Mouse (Mus musculus) liver, embryonic 16.5 days (tissue): ENCODE results near the gene Calm3. TPM values are rescaled to one million over a fixed set of nuclear protein-coding genes. Genes with fewer than 3 reads are reported as not detected.

ENCODE experiments used
- ATAC-seq: fragments of 200-750 bp; cut with Nextera tagmentation; 2 replicates; pipeline ENCODE4 v1.8.0; 2017; ENCODE audit warnings: low read depth, mild to moderate bottlenecking, moderate number of reproducible peaks, moderate library complexity
- H3K27ac ChIP-seq: fragments of 300-500 bp; sonication (generic); 2 replicates; pipeline ENCODE4 v1.5.1; 2014; ENCODE audit warnings: mild to moderate bottlenecking, low read length
- H3K27me3 ChIP-seq: fragments of 300-500 bp; sonication (generic); 2 replicates; pipeline ENCODE4 v1.6.1; 2014; ENCODE audit warnings: low read depth, low read length, mixed read lengths; ENCODE audit not compliant: control insufficient read depth, insufficient read depth
- H3K36me3 ChIP-seq: fragments of 300-500 bp; sonication (generic); 2 replicates; pipeline ENCODE4 v1.6.1; 2014; ENCODE audit warnings: mild to moderate bottlenecking; ENCODE audit not compliant: control insufficient read depth, insufficient read depth
- H3K4me1 ChIP-seq: fragments of 300-500 bp; sonication (generic); 2 replicates; pipeline ENCODE4 v1.6.1; 2014; ENCODE audit warnings: low read depth, low read length, mixed read lengths; ENCODE audit not compliant: control insufficient read depth
- H3K4me2 ChIP-seq: fragments of 300-500 bp; sonication (generic); 2 replicates; pipeline ENCODE4 v1.6.1; 2014; ENCODE audit warnings: low read depth, low read length, mixed read lengths
- H3K4me3 ChIP-seq: fragments of 300-500 bp; sonication (generic); 2 replicates; pipeline ENCODE4 v1.5.1; 2014; ENCODE audit warnings: low read depth, mild to moderate bottlenecking, low read length
- H3K9ac ChIP-seq: fragments of 300-500 bp; sonication (generic); 2 replicates; pipeline ENCODE4 v1.6.1; 2014; ENCODE audit warnings: low read depth, low read length
- H3K9me3 ChIP-seq: fragments of 300-500 bp; sonication (generic); replicated peaks from 2 replicates; pipeline ENCODE4 v1.6.1; 2016; ENCODE audit warnings: low read length; ENCODE audit not compliant: control insufficient read depth
- WGBS: fragments of 180-500 bp; shearing (Covaris S2); extraction: QIAGEN DNeasy Blood & Tissue Kit; methylation state at CpG from one replicate; pipeline ENCODE4 v1.1.7; 2014; ENCODE audit not compliant: insufficient replicate concordance; 5-methylcytosine and 5-hydroxymethylcytosine counted together
- polyA plus RNA-seq: library from polyadenylated mRNA; unstranded; fragments of >200 nt; fragmentation: Nextera tagmentation; extraction: Ambion mirVana; gene quantifications from 2 replicates; pipeline ENCODE4 v1.2.1, GENCODE M21; 2015

Calm3 gene
- polyA plus RNA-seq, 1 experiment from 2014 or later, result 86.6 TPM

DNA sequence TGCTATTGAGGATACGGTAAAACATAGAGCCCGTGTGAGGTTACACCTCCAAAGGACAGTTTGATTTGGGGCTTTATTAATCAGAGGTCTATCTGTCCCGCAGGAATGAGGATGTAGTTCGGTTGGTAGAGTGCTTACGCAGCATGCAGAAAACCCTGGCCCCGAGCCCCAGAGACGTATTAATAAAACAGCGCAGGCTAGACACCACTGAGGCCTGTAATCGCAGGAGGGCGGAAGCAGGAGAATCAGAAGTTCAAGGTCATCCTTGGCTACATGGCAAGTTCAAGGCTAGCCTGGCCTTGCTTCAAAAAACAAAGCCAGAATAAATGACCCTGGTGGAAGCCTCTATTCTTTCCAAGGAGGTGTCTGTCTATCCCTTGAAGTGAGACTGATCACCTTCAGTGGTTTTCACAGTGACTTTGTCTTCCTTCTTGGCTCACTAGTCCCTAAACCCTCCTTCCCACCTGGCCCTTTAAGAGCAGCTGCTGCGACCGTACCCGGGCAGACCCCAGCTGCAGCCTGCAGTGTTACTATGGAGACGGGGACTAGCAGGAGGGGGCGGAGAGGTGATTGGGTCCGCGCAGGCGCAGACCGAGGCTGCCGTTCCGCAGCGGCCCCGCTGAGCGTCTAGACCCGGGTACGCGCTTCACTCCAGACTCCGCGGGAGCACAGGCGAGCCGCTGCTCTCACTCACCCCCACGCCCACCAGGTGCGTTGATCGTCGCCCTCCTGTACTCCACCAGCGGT lies 20.3 kb upstream of the Calm3 start, which contains the start of gene Pnmal2:
Gene Pnmal2 (plus strand): TSS at position 622 of the 747 bp plus-strand sequence.
- no peak within 1 kb of the TSS for H3K27ac ChIP-seq
- H3K9me3 ChIP-seq, result no peaks in the 10 kb centered on the region
- 18% methylated on average over 36 of the region's 36 CpGs for WGBS
- peaks cover 58% of the 10 kb centered on the region for H3K27me3 ChIP-seq
- peak within 1 kb of the TSS; percentile 48 for H3K4me3 ChIP-seq
- H3K4me1 ChIP-seq, result no peaks in the 10 kb centered on the region
- ATAC-seq, result peak; percentile 58; the same call in 1 of the 2 replicates
- H3K36me3 ChIP-seq, result no peaks in the 10 kb centered on the region
- peak within 1 kb of the TSS; percentile 35; the same call in 1 of the 2 replicates for H3K9ac ChIP-seq
- H3K4me2 ChIP-seq, result peak within 1 kb of the TSS; percentile 58

GRCm38 (mm10) chr7:16942861-16943260 lies 18.9 kb upstream of the Calm3 start:
- no peak overlapping the region for H3K4me2 ChIP-seq
- WGBS, result 32% methylated on average over 4 of the region's 4 CpGs
- no peak overlapping the region for H3K27ac ChIP-seq
- H3K4me3 ChIP-seq, result no peak overlapping the region
- H3K9me3 ChIP-seq, result no peaks in the 10 kb centered on the region
- H3K27me3 ChIP-seq, result peaks cover 46% of the 10 kb centered on the region
- ATAC-seq, result no peak
- no peak overlapping the region for H3K9ac ChIP-seq
- H3K36me3 ChIP-seq, result no peaks in the 10 kb centered on the region
- H3K4me1 ChIP-seq, result no peaks in the 10 kb centered on the region

- H3K4me1 ChIP-seq, result no peaks in the 10 kb centered on the region
- no peak for ATAC-seq
- H3K9me3 ChIP-seq, result no peaks in the 10 kb centered on the region
- H3K4me2 ChIP-seq, result no peak overlapping the region
- no peak overlapping the region for H3K4me3 ChIP-seq
- 45% methylated on average over 7 of the region's 7 CpGs for WGBS
- no peaks in the 10 kb centered on the region for H3K36me3 ChIP-seq
- peaks cover 20% of the 10 kb centered on the region for H3K27me3 ChIP-seq
- H3K9ac ChIP-seq, result no peak overlapping the region
- no peak overlapping the region for H3K27ac ChIP-seq
Measured at GRCm38 (mm10) chr7:16940292-16940691, 16.4 kb upstream of the Calm3 start.

- WGBS, result 62% methylated on average over 17 of the region's 17 CpGs
- Histone ChIP-seq H3K27me3 (peaks cover 2% of the 10 kb centered on the region; the same call in 1 of the 2 replicates), H3K9ac (no peak overlapping the region), H3K4me2 (no peak overlapping the region), H3K27ac (no peak overlapping the region), H3K4me1 (no peaks in the 10 kb centered on the region), H3K9me3 (no peaks in the 10 kb centered on the region), H3K4me3 (no peak overlapping the region), H3K36me3 (no peaks in the 10 kb centered on the region)
- ATAC-seq, result no peak
Measured at GRCm38 (mm10) chr7:16938117-16938791, 14.3 kb upstream of the Calm3 start.

GRCm38 (mm10) chr7:16937312-16937711 lies 13.4 kb upstream of the Calm3 start:
- Histone ChIP-seq H3K9ac (no peak overlapping the region), H3K4me3 (no peak overlapping the region), H3K36me3 (no peaks in the 10 kb centered on the region), H3K4me2 (no peak overlapping the region), H3K27me3 (no peaks in the 10 kb centered on the region; the same call in 1 of the 2 replicates), H3K4me1 (no peaks in the 10 kb centered on the region), H3K9me3 (no peaks in the 10 kb centered on the region), H3K27ac (no peak overlapping the region)
- 42% methylated on average over 4 of the region's 4 CpGs for WGBS
- ATAC-seq, result no peak

DNA sequence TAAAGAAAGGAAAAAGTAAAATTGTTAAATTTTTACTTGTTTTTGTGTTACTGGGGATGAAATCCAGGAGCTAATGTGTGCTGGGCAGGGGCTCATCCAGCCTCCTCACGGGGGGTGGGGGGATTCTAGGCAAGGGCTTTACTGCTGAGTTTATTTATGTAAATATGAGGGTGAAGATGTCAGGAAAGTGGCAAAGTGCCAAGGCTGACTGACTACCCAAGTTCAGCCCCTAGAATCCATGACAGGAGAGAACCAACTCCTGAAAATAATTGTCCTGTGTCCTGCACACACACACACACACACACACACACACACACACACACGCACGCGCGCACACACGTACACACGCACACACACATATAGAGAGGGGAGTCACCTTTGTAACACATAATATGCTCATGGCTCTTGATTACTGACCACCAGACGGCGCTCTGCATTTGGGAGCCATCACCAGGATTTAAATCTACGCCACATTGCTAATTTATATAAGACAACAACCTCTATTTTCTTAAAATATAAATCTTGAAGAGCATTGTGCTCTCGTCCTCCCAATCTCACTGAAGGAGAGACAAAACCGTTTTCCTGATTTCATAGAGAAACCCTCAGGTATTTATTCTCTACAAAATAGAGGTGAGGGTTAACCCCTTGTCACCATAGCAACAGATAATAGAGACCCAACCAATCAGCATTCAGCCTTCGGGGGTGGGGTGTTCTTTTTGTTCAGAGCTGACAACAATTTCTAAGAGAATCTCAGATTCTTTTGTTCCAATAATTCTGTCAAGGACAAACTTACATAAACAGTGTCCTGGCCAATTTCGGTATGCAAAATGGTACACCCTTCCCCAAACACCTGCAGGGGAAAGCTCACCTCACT lies 9.0 kb upstream of the Calm3 start:
- Histone ChIP-seq H3K4me1 (no peaks in the 10 kb centered on the region), H3K27me3 (no peaks in the 10 kb centered on the region), H3K4me2 (no peak overlapping the region), H3K27ac (no peak overlapping the region), H3K36me3 (no peaks in the 10 kb centered on the region), H3K9me3 (no peaks in the 10 kb centered on the region), H3K4me3 (no peak overlapping the region), H3K9ac (no peak overlapping the region)
- 33% methylated on average over 14 of the region's 14 CpGs for WGBS
- no peak for ATAC-seq

GRCm38 (mm10) chr7:16931968-16932627 lies 8.2 kb upstream of the Calm3 start:
- Histone ChIP-seq H3K9me3 (no peaks in the 10 kb centered on the region), H3K4me1 (no peaks in the 10 kb centered on the region), H3K36me3 (no peaks in the 10 kb centered on the region), H3K27ac (no peak overlapping the region), H3K9ac (no peak overlapping the region), H3K27me3 (no peaks in the 10 kb centered on the region), H3K4me2 (no peak overlapping the region), H3K4me3 (no peak overlapping the region)
- peak; percentile 64 for ATAC-seq
- WGBS, result 19% methylated on average over 14 of the region's 14 CpGs

DNA sequence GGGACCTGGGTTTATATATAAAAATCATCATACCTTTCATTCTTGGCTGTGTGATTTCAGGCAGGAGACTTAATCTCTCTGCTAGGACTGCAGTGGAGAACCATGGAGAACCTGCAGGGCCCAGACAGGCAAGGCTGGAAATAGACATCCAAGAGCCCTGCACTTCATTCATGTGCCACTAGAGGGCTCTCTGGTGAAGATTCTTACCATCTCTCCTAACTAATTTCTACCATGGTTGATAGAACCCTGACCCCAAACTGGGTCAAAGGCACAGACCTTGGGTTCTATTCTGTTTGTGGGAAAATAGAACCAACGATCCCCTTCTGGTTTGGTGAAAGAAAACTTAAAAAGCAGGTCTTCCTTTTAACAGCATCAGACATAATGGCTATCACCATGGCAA lies 6.9 kb upstream of the Calm3 start:
- no peak for ATAC-seq

More for the DNA sequence above, 6.9 kb upstream of the Calm3 start:
- Histone ChIP-seq H3K36me3 (no peaks in the 10 kb centered on the region), H3K27me3 (no peaks in the 10 kb centered on the region), H3K27ac (no peak overlapping the region), H3K4me1 (no peaks in the 10 kb centered on the region), H3K4me3 (no peak overlapping the region), H3K9me3 (no peaks in the 10 kb centered on the region), H3K9ac (no peak overlapping the region), H3K4me2 (no peak overlapping the region)
- WGBS, result 4% methylated on average over 1 of the region's 1 CpGs
